Mouse (Mus musculus): ENCODE measurements at regions not wholly inside any gene's neighbourhood (a gene's known extent, or its start where the extent isn't known, plus 50 kb on each side); places are given as distances from the start of the nearest gene placed in this dataset.
"Not testable (repeated sequence)": the region's sequence is repeated elsewhere in the genome, so short reads cannot be mapped to it uniquely, and the experiment has no call there.

DNA sequence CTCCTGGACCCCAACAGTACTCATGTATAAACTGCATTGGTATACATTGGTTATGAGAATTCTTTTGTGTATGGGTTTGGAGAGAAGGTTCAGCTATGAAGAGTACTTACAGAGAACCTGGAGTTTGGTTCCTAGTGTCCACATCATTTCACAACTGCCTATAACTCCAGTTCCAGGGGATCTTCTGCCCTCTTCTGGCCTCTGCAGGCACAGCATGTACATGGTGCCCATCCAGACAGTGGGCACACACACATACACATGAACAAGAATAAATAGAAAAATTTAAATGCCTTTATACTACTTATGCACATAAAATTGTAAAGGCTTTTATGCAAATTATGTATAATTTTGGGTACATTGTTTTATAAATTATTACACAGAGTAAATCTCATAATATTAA, 59.9 kb upstream of the Spon1 start:
- DNase-seq: peak; percentile 3

DNA sequence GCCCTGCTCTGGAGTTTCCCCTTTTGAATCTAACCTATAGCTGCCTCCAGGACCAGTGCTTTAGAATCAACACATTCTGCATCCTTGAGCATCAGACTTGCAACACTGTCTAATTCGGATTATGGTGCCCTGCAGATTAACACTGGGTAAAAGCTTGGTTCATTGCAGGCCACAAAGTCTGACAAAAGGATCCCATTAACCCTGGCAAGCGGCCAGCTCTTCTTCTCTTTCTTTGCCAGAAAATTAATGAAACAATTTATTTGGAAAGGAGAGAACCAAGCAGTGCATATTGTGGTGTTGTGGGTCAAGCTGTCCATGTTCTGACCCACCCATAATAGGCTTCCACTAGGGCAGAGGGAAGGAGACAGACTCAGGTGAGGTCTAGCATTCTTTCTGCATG, 58.2 kb upstream of the Spon1 start:
- DNase-seq: no peak

DNA sequence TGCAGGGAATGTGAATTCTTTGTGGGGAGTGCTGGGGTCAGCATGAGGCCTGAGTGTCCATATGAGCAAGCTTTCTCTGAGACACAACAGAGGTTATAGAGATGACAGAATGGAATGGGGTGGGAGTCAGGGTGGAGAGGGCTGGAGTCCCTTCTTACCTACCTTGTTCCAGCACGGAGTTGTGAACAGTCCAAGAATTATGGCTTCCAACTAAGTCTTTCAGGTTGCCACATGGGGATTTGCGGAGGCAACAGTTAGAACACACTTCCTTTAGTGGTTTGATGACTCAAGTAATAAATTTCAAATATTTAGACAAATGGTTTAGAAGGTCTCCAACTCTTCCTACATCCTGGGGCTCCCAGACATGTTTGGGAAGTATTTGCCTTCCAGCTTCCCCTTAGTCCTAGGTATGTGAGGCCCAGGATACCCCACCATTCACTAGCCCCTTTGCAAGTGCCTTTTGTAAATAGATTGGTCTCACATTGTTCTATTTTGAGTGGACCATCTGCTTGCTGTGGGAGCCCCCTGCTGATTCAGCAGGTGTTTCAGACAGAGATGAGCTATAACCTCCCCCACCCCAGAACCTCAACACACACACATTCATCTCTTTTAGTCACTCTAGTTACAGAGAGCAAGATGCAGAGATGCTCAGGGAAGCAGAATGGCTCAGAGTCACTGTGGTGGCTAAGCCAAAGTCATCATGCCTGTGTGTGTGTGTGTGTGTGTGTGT, 55.1 kb upstream of the Spon1 start:
- no peak for DNase-seq

DNA sequence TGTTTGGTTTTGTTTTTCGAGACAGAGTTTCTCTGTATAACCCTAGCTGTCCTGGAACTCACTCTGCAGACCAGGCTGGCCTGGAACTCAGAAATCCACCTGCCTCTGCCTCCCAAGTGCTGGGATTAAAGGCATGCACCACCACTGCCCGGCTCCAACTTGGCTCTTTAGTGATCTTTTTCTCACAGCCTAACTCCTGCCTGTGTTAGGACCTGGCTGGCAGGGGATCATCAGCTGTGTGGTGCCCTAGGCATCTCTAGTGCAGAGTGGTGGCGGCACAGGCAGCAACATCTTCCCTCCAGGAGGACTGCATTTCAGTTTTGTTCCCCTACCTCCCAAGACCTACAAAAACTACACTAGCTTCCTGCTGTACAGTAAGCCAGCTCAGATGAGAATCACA, 54.4 kb upstream of the Spon1 start:
- not testable (repeated sequence) for DNase-seq
